Mouse (Mus musculus): ENCODE data around the gene Rag2. TPM values are rescaled to one million over a fixed set of nuclear protein-coding genes. Genes with fewer than 3 reads are reported as not detected.

The Rag2 gene
- polyA plus RNA-seq, 1 experiment, result not detected

DNA sequence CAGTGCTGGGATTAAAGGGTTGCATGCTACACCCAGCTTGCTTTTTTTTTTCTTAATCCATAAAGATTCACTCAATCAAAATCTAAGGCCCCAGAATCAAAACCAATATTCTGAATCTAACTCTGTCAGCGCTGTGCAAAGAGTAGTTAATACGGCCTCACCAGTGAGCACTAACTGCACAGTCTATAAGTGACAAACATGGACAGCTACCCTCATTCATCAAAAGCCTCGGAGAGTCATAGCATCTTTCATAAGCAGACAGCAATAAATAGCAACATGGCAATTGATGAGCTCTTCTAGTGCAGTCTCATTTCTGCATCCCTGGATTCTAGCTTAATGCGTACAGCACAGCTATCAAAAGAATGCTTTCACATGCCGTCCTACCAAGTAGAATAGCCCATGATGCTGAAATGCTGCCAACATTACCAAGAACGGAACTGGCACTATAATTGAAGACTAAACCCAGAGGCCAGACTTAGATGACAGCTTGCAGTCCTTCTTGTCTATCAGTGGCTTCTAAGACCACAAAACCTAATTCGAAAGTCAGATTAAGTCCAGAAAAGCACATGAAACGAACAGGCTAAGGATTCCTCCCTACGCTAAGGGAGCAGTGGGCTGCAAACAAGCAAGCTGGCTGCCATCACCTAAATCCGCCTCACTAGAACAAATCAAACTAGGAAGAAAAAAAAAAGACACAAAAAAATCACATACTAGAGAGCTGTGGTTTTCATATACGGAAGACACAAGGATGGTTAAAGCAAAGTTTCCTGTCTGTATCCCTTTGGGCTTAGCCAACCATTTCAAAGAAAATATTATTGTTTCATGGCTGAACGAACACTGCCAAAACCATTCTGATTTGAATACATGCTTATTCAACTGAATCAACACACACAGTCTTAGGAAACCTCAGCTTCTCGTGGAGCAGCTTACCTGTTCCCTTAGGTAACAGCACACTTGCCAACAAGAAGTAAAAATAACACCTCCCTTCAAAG lies 26.0 kb upstream of the Rag2 start:
- TF ChIP-seq CTCF (IDR thresholded peaks at IDR 0.05; ENCODE audit: low read depth, low read length), result no peak
- TF ChIP-seq EP300 (IDR thresholded peaks at IDR 0.05; ENCODE audit: insufficient read depth, low read depth, low read length), result no peak
- TF ChIP-seq POLR2A (IDR thresholded peaks at IDR 0.05; ENCODE audit: insufficient read depth, low read length), result no peak
- H3K36me3 ChIP-seq (ENCODE audit: control insufficient read depth, insufficient read depth, low read length, poor library complexity, severe bottlenecking), result no peaks in the 10 kb centered on the region
- H3K9ac ChIP-seq (ENCODE audit: low read depth, poor library complexity, severe bottlenecking), result no peak overlapping the region
- H3K9me3 ChIP-seq (replicated peaks; ENCODE audit: control insufficient read depth, insufficient read depth, low read length, poor library complexity, severe bottlenecking), result no peaks in the 10 kb centered on the region
- no peak overlapping the region for H3K4me3 ChIP-seq (ENCODE audit: low read depth, low read length)
- no peaks in the 10 kb centered on the region for H3K4me1 ChIP-seq (ENCODE audit: control insufficient read depth, insufficient read depth, low read length)
- no peaks in the 10 kb centered on the region for H3K27me3 ChIP-seq (ENCODE audit: control insufficient read depth, insufficient read depth, low read length, poor library complexity, severe bottlenecking)
- H3K27ac ChIP-seq (ENCODE audit: insufficient read depth, low read length), result no peak overlapping the region

DNA sequence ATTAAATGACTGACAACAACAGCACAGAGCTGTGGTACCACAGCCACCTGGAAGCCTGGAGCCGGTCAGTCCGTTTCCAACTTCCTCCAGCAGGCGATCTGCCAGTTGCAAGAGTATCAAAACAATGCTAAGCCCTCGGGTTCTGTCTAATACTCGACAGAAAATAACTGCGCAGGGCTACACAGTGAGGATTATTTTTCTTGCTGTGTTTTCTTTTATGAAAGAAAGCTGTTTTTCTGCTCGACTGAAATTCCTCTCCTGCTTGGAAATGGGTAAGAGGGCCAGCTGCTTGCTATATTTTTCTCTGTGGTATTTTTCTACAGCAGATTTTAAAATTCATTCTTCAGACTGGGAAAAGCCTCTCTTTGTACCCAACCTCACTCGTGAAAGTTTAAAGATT lies 23.8 kb upstream of the Rag2 start:
- TF ChIP-seq EP300 (IDR thresholded peaks at IDR 0.05; ENCODE audit: insufficient read depth, low read depth, low read length) (no peak), POLR2A (IDR thresholded peaks at IDR 0.05; ENCODE audit: insufficient read depth, low read length) (no peak), CTCF (IDR thresholded peaks at IDR 0.05; ENCODE audit: low read depth, low read length) (no peak)
- Histone ChIP-seq H3K9me3 (replicated peaks; ENCODE audit: control insufficient read depth, insufficient read depth, low read length, poor library complexity, severe bottlenecking) (no peaks in the 10 kb centered on the region), H3K27ac (ENCODE audit: insufficient read depth, low read length) (no peak overlapping the region), H3K27me3 (ENCODE audit: control insufficient read depth, insufficient read depth, low read length, poor library complexity, severe bottlenecking) (no peaks in the 10 kb centered on the region), H3K4me3 (ENCODE audit: low read depth, low read length) (no peak overlapping the region), H3K9ac (ENCODE audit: low read depth, poor library complexity, severe bottlenecking) (no peak overlapping the region), H3K36me3 (ENCODE audit: control insufficient read depth, insufficient read depth, low read length, poor library complexity, severe bottlenecking) (no peaks in the 10 kb centered on the region), H3K4me1 (ENCODE audit: control insufficient read depth, insufficient read depth, low read length) (no peaks in the 10 kb centered on the region)

DNA sequence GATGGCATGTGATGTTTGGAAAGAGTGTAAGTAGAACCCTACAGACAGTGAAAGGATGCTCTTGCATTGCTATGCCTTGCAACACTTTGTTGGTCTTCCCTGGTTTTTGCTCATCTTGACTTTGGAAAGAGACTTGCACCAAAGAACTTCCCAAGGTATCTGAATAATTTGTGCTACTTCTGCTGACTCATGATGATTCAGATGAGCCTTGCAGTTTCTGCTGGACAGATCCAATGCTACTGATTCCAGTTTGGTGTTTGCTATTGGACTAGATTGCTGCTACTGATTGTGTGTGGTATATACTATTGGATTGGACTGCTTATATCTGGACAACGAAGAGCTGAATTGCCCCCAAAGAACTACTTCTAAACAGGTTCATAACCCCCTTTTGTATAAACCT lies 21.4 kb upstream of the Rag2 start:
- Histone ChIP-seq H3K4me3 (ENCODE audit: low read depth, low read length) (no peak overlapping the region), H3K4me1 (ENCODE audit: control insufficient read depth, insufficient read depth, low read length) (no peaks in the 10 kb centered on the region), H3K9ac (ENCODE audit: low read depth, poor library complexity, severe bottlenecking) (no peak overlapping the region), H3K27me3 (ENCODE audit: control insufficient read depth, insufficient read depth, low read length, poor library complexity, severe bottlenecking) (no peaks in the 10 kb centered on the region), H3K9me3 (replicated peaks; ENCODE audit: control insufficient read depth, insufficient read depth, low read length, poor library complexity, severe bottlenecking) (no peaks in the 10 kb centered on the region), H3K27ac (ENCODE audit: insufficient read depth, low read length) (peak overlapping the region; percentile 83), H3K36me3 (ENCODE audit: control insufficient read depth, insufficient read depth, low read length, poor library complexity, severe bottlenecking) (no peaks in the 10 kb centered on the region)
- TF ChIP-seq POLR2A (IDR thresholded peaks at IDR 0.05; ENCODE audit: insufficient read depth, low read length), result no peak
- TF ChIP-seq EP300 (IDR thresholded peaks at IDR 0.05; ENCODE audit: insufficient read depth, low read depth, low read length), result no peak
- TF ChIP-seq CTCF (IDR thresholded peaks at IDR 0.05; ENCODE audit: low read depth, low read length), result no peak

DNA sequence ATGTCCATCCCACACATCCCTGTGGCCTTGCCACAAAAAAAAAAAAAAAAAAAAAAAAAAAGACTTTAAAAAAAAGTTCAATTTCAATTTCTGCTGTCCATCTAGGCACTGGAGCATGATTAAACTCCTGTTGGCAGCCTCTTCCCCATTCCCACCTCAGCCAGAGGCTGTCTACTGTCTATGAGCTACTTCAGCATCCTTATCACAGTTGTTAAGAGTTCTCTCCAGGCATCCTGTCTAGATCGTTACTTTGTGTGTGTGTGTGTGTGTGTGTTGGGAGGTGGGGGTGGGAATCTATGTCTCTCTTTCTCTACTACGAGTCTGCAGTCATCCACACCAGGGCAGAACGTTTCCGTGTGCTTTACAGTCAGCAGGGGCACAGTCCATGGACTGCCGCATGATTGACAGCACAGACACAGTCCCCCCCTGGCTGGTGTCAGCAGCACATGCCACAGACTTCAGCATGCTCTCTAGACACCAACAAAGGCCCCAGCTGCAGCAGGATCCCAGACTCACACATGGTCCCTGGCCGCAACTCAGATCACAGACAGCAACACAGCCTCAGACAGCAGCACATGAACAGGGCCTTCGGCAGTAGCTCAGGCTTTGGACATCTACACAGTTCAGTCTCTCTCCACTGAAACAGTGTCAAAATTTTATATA lies 16.2 kb upstream of the Rag2 start:
- Histone ChIP-seq H3K4me1 (ENCODE audit: control insufficient read depth, insufficient read depth, low read length) (no peaks in the 10 kb centered on the region), H3K27ac (ENCODE audit: insufficient read depth, low read length) (no peak overlapping the region), H3K27me3 (ENCODE audit: control insufficient read depth, insufficient read depth, low read length, poor library complexity, severe bottlenecking) (no peaks in the 10 kb centered on the region), H3K9me3 (replicated peaks; ENCODE audit: control insufficient read depth, insufficient read depth, low read length, poor library complexity, severe bottlenecking) (no peaks in the 10 kb centered on the region), H3K4me3 (ENCODE audit: low read depth, low read length) (no peak overlapping the region), H3K36me3 (ENCODE audit: control insufficient read depth, insufficient read depth, low read length, poor library complexity, severe bottlenecking) (no peaks in the 10 kb centered on the region), H3K9ac (ENCODE audit: low read depth, poor library complexity, severe bottlenecking) (no peak overlapping the region)
- TF ChIP-seq POLR2A (IDR thresholded peaks at IDR 0.05; ENCODE audit: insufficient read depth, low read length), result no peak
- no peak for TF ChIP-seq CTCF (IDR thresholded peaks at IDR 0.05; ENCODE audit: low read depth, low read length)
- TF ChIP-seq EP300 (IDR thresholded peaks at IDR 0.05; ENCODE audit: insufficient read depth, low read depth, low read length), result no peak

DNA sequence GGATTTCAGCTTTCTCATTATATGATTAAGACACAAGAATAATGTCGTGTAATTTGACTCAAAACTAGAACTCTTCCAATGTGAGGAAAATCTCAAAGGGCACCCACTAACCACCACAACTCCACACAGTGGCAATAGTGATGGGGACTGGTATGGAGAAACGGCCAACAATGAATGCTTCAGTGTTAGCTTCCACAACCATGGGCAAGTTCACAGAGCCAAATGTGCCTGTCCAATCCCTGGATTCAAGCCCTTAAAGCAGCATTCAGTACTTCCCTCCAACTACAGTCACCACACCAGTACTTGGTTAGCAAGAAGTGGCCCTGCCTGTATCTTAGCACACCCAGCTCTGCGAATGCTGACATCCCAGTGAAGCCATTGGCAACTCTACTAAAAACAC lies 13.7 kb upstream of the Rag2 start:
- H3K9ac ChIP-seq (ENCODE audit: low read depth, poor library complexity, severe bottlenecking), result no peak overlapping the region
- no peak overlapping the region for H3K27ac ChIP-seq (ENCODE audit: insufficient read depth, low read length)
- no peaks in the 10 kb centered on the region for H3K4me1 ChIP-seq (ENCODE audit: control insufficient read depth, insufficient read depth, low read length)
- H3K4me3 ChIP-seq (ENCODE audit: low read depth, low read length), result no peak overlapping the region
- H3K27me3 ChIP-seq (ENCODE audit: control insufficient read depth, insufficient read depth, low read length, poor library complexity, severe bottlenecking), result no peaks in the 10 kb centered on the region
- no peaks in the 10 kb centered on the region for H3K36me3 ChIP-seq (ENCODE audit: control insufficient read depth, insufficient read depth, low read length, poor library complexity, severe bottlenecking)
- no peaks in the 10 kb centered on the region for H3K9me3 ChIP-seq (replicated peaks; ENCODE audit: control insufficient read depth, insufficient read depth, low read length, poor library complexity, severe bottlenecking)
- TF ChIP-seq POLR2A (IDR thresholded peaks at IDR 0.05; ENCODE audit: insufficient read depth, low read length) (no peak), CTCF (IDR thresholded peaks at IDR 0.05; ENCODE audit: low read depth, low read length) (no peak), EP300 (IDR thresholded peaks at IDR 0.05; ENCODE audit: insufficient read depth, low read depth, low read length) (no peak)

Data from ES-Bruce4 (cell line).